Mouse (Mus musculus) neutrophil, adult 65 days (primary cell): ENCODE measurements around the gene Vmn2r100. TPM values are rescaled to one million over a fixed set of nuclear protein-coding genes. Genes with fewer than 3 reads are reported as not detected.

Experiments used
- total RNA-seq: library from RNA; stranded (reverse); gene quantifications from 2 replicates; pipeline ENCODE4 v1.2.4, GENCODE M21; 2023

The Vmn2r100 gene
- not detected in 2 replicates for total RNA-seq

GRCm38 (mm10) chr17:19504432-19504831 is at the start of gene Vmn2r100:
TSS of gene Vmn2r100 (plus strand) at chr17:19504732.

GRCm38 (mm10) chr17:19576927-19577326 is 72.4 kb downstream of the Vmn2r100 start, which contains the start of gene Vmn2r101:
TSS of gene Vmn2r101 (plus strand) at chr17:19577227.

Other genes starting within 250 kb of the Vmn2r100 start
- gene Vmn2r99, start 142.8 kb upstream of the Vmn2r100 start, total RNA-seq, result not detected in 2 replicates
- gene Vmn2r101, start 72.5 kb downstream of the Vmn2r100 start, total RNA-seq, result not detected in 2 replicates
- not detected in 2 replicates for gene Vmn2r102, start 155.6 kb downstream of the Vmn2r100 start, total RNA-seq